Mouse (Mus musculus) spleen, adult 2 months (tissue): ENCODE measurements around the gene Mmp11.

ENCODE experiments used
- CTCF ChIP-seq: fragments of 200-500 bp; IDR thresholded peaks from 2 replicates; pipeline ENCODE4 v1.5.1; 2011; ENCODE audit warnings: mild to moderate bottlenecking, inconsistent platforms; ENCODE audit not compliant: insufficient read depth, insufficient read length, insufficient replicate concordance; ENCODE audit errors: extremely low read depth
- POLR2A ChIP-seq: fragments of 200-500 bp; IDR thresholded peaks from 2 replicates; pipeline ENCODE4 v1.6.1; 2011; ENCODE audit warnings: low read depth, low read length, inconsistent platforms

GRCm38 (mm10) chr10:75936909-75937667, 792 bp upstream of the Mmp11 start:
- TF ChIP-seq CTCF = no peak
- TF ChIP-seq POLR2A = no peak
